Mouse (Mus musculus) limb, embryonic 13.5 days (tissue): ENCODE data around the gene Nop2. TPM values are rescaled to one million over a fixed set of nuclear protein-coding genes. Genes with fewer than 3 reads are reported as not detected.
A peak's percentile ranks its signal among the peaks of the same experiment; 100 is the strongest.

ENCODE experiments used
- ATAC-seq: fragments of 200-750 bp; cut with Nextera tagmentation; 2 replicates; pipeline ENCODE4 v1.8.0; 2017; ENCODE audit warnings: low read depth, moderate number of reproducible peaks, moderate TSS enrichment; ENCODE audit not compliant: low FRiP score
- H3K27ac ChIP-seq: fragments of 300-500 bp; sonication (generic); 2 replicates; pipeline ENCODE4 v1.5.1; 2015; ENCODE audit warnings: inconsistent platforms, mild to moderate bottlenecking, moderate library complexity
- H3K27me3 ChIP-seq: fragments of 300-500 bp; sonication (generic); 2 replicates; pipeline ENCODE4 v1.6.1; 2015; ENCODE audit warnings: mild to moderate bottlenecking, inconsistent platforms
- H3K36me3 ChIP-seq: fragments of 300-500 bp; sonication (generic); 2 replicates; pipeline ENCODE4 v1.6.1; 2015; ENCODE audit warnings: inconsistent platforms, mild to moderate bottlenecking, moderate library complexity
- H3K4me1 ChIP-seq: fragments of 300-500 bp; sonication (generic); 2 replicates; pipeline ENCODE4 v1.6.1; 2015; ENCODE audit warnings: inconsistent platforms
- H3K4me2 ChIP-seq: fragments of 300-500 bp; sonication (generic); replicated peaks from 2 replicates; pipeline ENCODE4 v1.6.1; 2015; ENCODE audit warnings: inconsistent platforms, mild to moderate bottlenecking, moderate library complexity
- H3K4me3 ChIP-seq: fragments of 300-500 bp; sonication (generic); 2 replicates; pipeline ENCODE4 v1.5.1; 2015; ENCODE audit warnings: moderate library complexity, mild to moderate bottlenecking, inconsistent platforms
- H3K9ac ChIP-seq: fragments of 300-500 bp; sonication (generic); 2 replicates; pipeline ENCODE4 v1.6.1; 2015; ENCODE audit warnings: mild to moderate bottlenecking, inconsistent platforms
- H3K9me3 ChIP-seq: fragments of 300-500 bp; sonication (generic); 2 replicates; pipeline ENCODE4 v1.6.1; 2016; ENCODE audit warnings: inconsistent platforms
- WGBS: fragments of 180-500 bp; shearing (Covaris S2); methylation state at CpG from one replicate; pipeline ENCODE4 v1.1.7; 2015; 5-methylcytosine and 5-hydroxymethylcytosine counted together
- polyA plus RNA-seq: library from polyadenylated mRNA; unstranded; fragments of >200 nt; fragmentation: Nextera tagmentation; extraction: Ambion mirVana; gene quantifications from 2 replicates; pipeline ENCODE4 v1.2.1, GENCODE M21; 2015

Gene Nop2
- polyA plus RNA-seq, 1 experiment from 2014 or later = 65.6 TPM

- ATAC-seq = peak; percentile 91
- Histone ChIP-seq H3K27ac (peak overlapping the region; percentile 95), H3K9me3 (no peaks in the 10 kb centered on the region), H3K9ac (peak overlapping the region; percentile 98), H3K27me3 (no peaks in the 10 kb centered on the region), H3K4me1 (peaks cover 50% of the 10 kb centered on the region), H3K4me2 (peak overlapping the region; percentile 84), H3K36me3 (peaks cover 63% of the 10 kb centered on the region), H3K4me3 (peak overlapping the region; percentile 97)
- WGBS = under 1% methylated on average over 36 of the region's 36 CpGs
Measured at GRCm38 (mm10) chr6:125165328-125165891, 33.7 kb downstream of the Nop2 start.

GRCm38 (mm10) chr6:125166051-125166751 is 34.5 kb downstream of the Nop2 start, which contains the start of gene Gapdh:
TSS of gene Gapdh (minus strand) at chr6:125166467.
- no peaks in the 10 kb centered on the region for H3K27me3 ChIP-seq
- peak within 1 kb of the TSS; percentile 98 for H3K9ac ChIP-seq
- peaks cover 63% of the 10 kb centered on the region for H3K36me3 ChIP-seq
- peak within 1 kb of the TSS; percentile 97 for H3K4me3 ChIP-seq
- H3K9me3 ChIP-seq = no peaks in the 10 kb centered on the region
- H3K4me1 ChIP-seq = peaks cover 45% of the 10 kb centered on the region
- peak; percentile 26 for ATAC-seq
- under 1% methylated on average over 18 of the region's 18 CpGs for WGBS
- peak within 1 kb of the TSS; percentile 84 for H3K4me2 ChIP-seq
- peak within 1 kb of the TSS; percentile 95 for H3K27ac ChIP-seq

- H3K9ac ChIP-seq = peak overlapping the region; percentile 67
- WGBS = 20% methylated on average over 10 of the region's 10 CpGs
- peak; percentile 12 for ATAC-seq
Measured at GRCm38 (mm10) chr6:125166861-125167650, 35.3 kb downstream of the Nop2 start.

GRCm38 (mm10) chr6:125168086-125168485 is 36.4 kb downstream of the Nop2 start:
- WGBS = 92% methylated on average over 14 of the region's 14 CpGs
- no peak overlapping the region for H3K4me2 ChIP-seq
- H3K4me1 ChIP-seq = peaks cover 34% of the 10 kb centered on the region
- H3K36me3 ChIP-seq = peaks cover 70% of the 10 kb centered on the region
- no peaks in the 10 kb centered on the region for H3K9me3 ChIP-seq
- H3K4me3 ChIP-seq = no peak overlapping the region
- 0 out of 2 replicates have a peak overlapping the region, but pooled peaks have one; percentile 4 for H3K9ac ChIP-seq
- ATAC-seq = no peak
- H3K27me3 ChIP-seq = no peaks in the 10 kb centered on the region
- no peak overlapping the region for H3K27ac ChIP-seq

More at GRCm38 (mm10) chr6:125166861-125167650, 35.3 kb downstream of the Nop2 start:
- Histone ChIP-seq H3K4me1 (peaks cover 40% of the 10 kb centered on the region), H3K27ac (peak overlapping the region; percentile 93), H3K36me3 (peaks cover 66% of the 10 kb centered on the region), H3K4me2 (peak overlapping the region; percentile 84), H3K9me3 (no peaks in the 10 kb centered on the region), H3K4me3 (peak overlapping the region; percentile 97), H3K27me3 (no peaks in the 10 kb centered on the region)

GRCm38 (mm10) chr6:125170194-125170593 is 38.5 kb downstream of the Nop2 start:
- no peak for ATAC-seq
- Histone ChIP-seq H3K4me1 (peaks cover 22% of the 10 kb centered on the region), H3K4me2 (no peak overlapping the region), H3K36me3 (peaks cover 80% of the 10 kb centered on the region), H3K9me3 (no peaks in the 10 kb centered on the region), H3K27me3 (no peaks in the 10 kb centered on the region), H3K27ac (no peak overlapping the region), H3K4me3 (no peak overlapping the region), H3K9ac (no peak overlapping the region; the same call in 1 of the 2 replicates)
- WGBS = 83% methylated on average over 6 of the region's 6 CpGs

- Histone ChIP-seq H3K4me2 (no peak overlapping the region), H3K4me1 (peaks cover 4% of the 10 kb centered on the region), H3K4me3 (no peak overlapping the region), H3K9ac (no peak overlapping the region), H3K27ac (no peak overlapping the region), H3K27me3 (no peaks in the 10 kb centered on the region), H3K36me3 (peaks cover 100% of the 10 kb centered on the region), H3K9me3 (no peaks in the 10 kb centered on the region)
- WGBS = 91% methylated on average over 2 of the region's 2 CpGs
- no peak for ATAC-seq
Measured at GRCm38 (mm10) chr6:125172474-125172873, 40.8 kb downstream of the Nop2 start.

- Histone ChIP-seq H3K9ac (no peak overlapping the region), H3K36me3 (peaks cover 100% of the 10 kb centered on the region), H3K27ac (no peak overlapping the region), H3K9me3 (no peaks in the 10 kb centered on the region), H3K4me1 (no peaks in the 10 kb centered on the region), H3K4me3 (no peak overlapping the region), H3K27me3 (no peaks in the 10 kb centered on the region), H3K4me2 (no peak overlapping the region)
- WGBS = 94% methylated on average over 7 of the region's 7 CpGs
- no peak for ATAC-seq
Measured at GRCm38 (mm10) chr6:125173256-125173655, 41.5 kb downstream of the Nop2 start.

- ATAC-seq = no peak
- H3K27ac ChIP-seq = no peak overlapping the region
- H3K36me3 ChIP-seq = peaks cover 100% of the 10 kb centered on the region
- H3K27me3 ChIP-seq = no peaks in the 10 kb centered on the region
- H3K4me2 ChIP-seq = no peak overlapping the region
- no peak overlapping the region for H3K4me3 ChIP-seq
- WGBS = 90% methylated on average over 5 of the region's 5 CpGs
- H3K4me1 ChIP-seq = no peaks in the 10 kb centered on the region
- no peaks in the 10 kb centered on the region for H3K9me3 ChIP-seq
- H3K9ac ChIP-seq = no peak overlapping the region
Measured at GRCm38 (mm10) chr6:125175469-125175868, 43.8 kb downstream of the Nop2 start.

GRCm38 (mm10) chr6:125179601-125180000 is 47.9 kb downstream of the Nop2 start:
- Histone ChIP-seq H3K4me3 (no peak overlapping the region), H3K27me3 (no peaks in the 10 kb centered on the region), H3K4me2 (no peak overlapping the region), H3K36me3 (peaks cover 99% of the 10 kb centered on the region), H3K27ac (no peak overlapping the region), H3K9me3 (no peaks in the 10 kb centered on the region), H3K9ac (no peak overlapping the region), H3K4me1 (no peaks in the 10 kb centered on the region)
- no peak for ATAC-seq
- 89% methylated on average over 7 of the region's 7 CpGs for WGBS

- no peak overlapping the region for H3K4me3 ChIP-seq
- no peak overlapping the region for H3K27ac ChIP-seq
- H3K27me3 ChIP-seq = no peaks in the 10 kb centered on the region
- WGBS = 83% methylated on average over 5 of the region's 5 CpGs
- H3K36me3 ChIP-seq = peaks cover 99% of the 10 kb centered on the region
- no peaks in the 10 kb centered on the region for H3K9me3 ChIP-seq
- H3K4me1 ChIP-seq = no peaks in the 10 kb centered on the region
- H3K9ac ChIP-seq = no peak overlapping the region
- H3K4me2 ChIP-seq = no peak overlapping the region
- ATAC-seq = no peak
Measured at GRCm38 (mm10) chr6:125182133-125182532, 50.4 kb downstream of the Nop2 start.

GRCm38 (mm10) chr6:125186203-125186602 is 54.5 kb downstream of the Nop2 start:
- no peak overlapping the region for H3K9ac ChIP-seq
- H3K4me2 ChIP-seq = no peak overlapping the region
- ATAC-seq = no peak
- no peaks in the 10 kb centered on the region for H3K27me3 ChIP-seq
- WGBS = 93% methylated on average over 10 of the region's 10 CpGs
- H3K9me3 ChIP-seq = no peaks in the 10 kb centered on the region
- H3K27ac ChIP-seq = no peak overlapping the region
- peaks cover 80% of the 10 kb centered on the region for H3K36me3 ChIP-seq
- H3K4me3 ChIP-seq = no peak overlapping the region
- peaks cover 9% of the 10 kb centered on the region; the same call in 1 of the 2 replicates for H3K4me1 ChIP-seq

- peak overlapping the region; percentile 73 for H3K4me3 ChIP-seq
- ATAC-seq = no peak
- H3K4me2 ChIP-seq = peak overlapping the region; percentile 66
- peaks cover 21% of the 10 kb centered on the region for H3K4me1 ChIP-seq
- H3K36me3 ChIP-seq = peaks cover 60% of the 10 kb centered on the region
- H3K9me3 ChIP-seq = no peaks in the 10 kb centered on the region
- peak overlapping the region; percentile 80 for H3K9ac ChIP-seq
- peak overlapping the region; percentile 100; the same call in 1 of the 2 replicates for H3K27ac ChIP-seq
- no peaks in the 10 kb centered on the region for H3K27me3 ChIP-seq
Measured at GRCm38 (mm10) chr6:125190816-125191215, 59.1 kb downstream of the Nop2 start.
